Mouse (Mus musculus) stomach, postnatal 0 days (tissue): Measurements from ENCODE around the gene Olr1.

Source experiments
- CTCF ChIP-seq: IDR thresholded peaks from 2 replicates; pipeline ENCODE4 v1.5.1; 2016; ENCODE audit warnings: antibody characterized with exemption, low read depth, mild to moderate bottlenecking, moderate library complexity
- EP300 ChIP-seq: optimal IDR thresholded peaks from 2 replicates; pipeline ENCODE3; 2016; ENCODE audit warnings: antibody characterized with exemption

DNA sequence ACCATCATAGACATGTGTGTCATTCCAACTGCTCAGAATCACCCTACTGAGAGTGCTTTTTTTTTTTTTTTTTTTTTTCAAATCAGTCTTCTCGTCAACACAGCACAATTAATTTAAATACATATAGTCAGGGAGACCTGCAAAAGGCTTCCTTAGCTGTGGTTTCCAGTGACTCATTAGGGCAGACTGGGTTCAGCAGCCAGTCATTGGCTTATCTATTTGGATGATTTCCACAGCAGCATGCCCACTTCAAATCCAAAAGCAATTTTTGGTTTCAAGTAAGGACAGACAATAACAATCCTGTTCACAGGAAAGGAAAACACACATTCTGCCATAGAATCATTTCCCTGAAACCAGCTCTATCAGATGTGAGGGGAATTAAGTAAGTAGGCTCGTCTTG is 7.4 kb upstream of the Olr1 start:
- no peak for TF ChIP-seq CTCF
- TF ChIP-seq EP300 = no peak
